Mouse (Mus musculus): ENCODE results near the gene Patj. TPM values are rescaled to one million over a fixed set of nuclear protein-coding genes. Genes with fewer than 3 reads are reported as not detected.

Patj gene
- polyA plus RNA-seq, 1 experiment from 2014 or later, result 13.3 TPM

- Histone ChIP-seq H3K9me3 (0 out of 2 replicates have a peak, but pooled peaks cover 9% of the 10 kb centered on the region), H3K27me3 (ENCODE audit: insufficient read depth, poor library complexity, severe bottlenecking) (no peaks in the 10 kb centered on the region), H3K27ac (no peak overlapping the region), H3K4me3 (no peak overlapping the region), H3K36me3 (peaks cover 11% of the 10 kb centered on the region), H3K4me1 (peaks cover 13% of the 10 kb centered on the region)
- DNase-seq (ENCODE audit: low spot score), result no peak
- WGBS, result 85% methylated on average over 1 of the region's 1 CpGs
Observed at GRCm38 (mm10) chr4:98666451-98666850, 270.9 kb downstream of the Patj start.

- H3K4me1 ChIP-seq, result peaks cover 13% of the 10 kb centered on the region
- H3K27ac ChIP-seq, result no peak overlapping the region
- no peak overlapping the region for H3K4me3 ChIP-seq
- H3K27me3 ChIP-seq (ENCODE audit: insufficient read depth, poor library complexity, severe bottlenecking), result no peaks in the 10 kb centered on the region
- H3K9me3 ChIP-seq, result 0 out of 2 replicates have a peak, but pooled peaks cover 9% of the 10 kb centered on the region
- 77% methylated on average over 3 of the region's 3 CpGs for WGBS
- DNase-seq (ENCODE audit: low spot score), result no peak
- H3K36me3 ChIP-seq, result peaks cover 11% of the 10 kb centered on the region
Observed at GRCm38 (mm10) chr4:98667009-98667408, 271.4 kb downstream of the Patj start.

DNA sequence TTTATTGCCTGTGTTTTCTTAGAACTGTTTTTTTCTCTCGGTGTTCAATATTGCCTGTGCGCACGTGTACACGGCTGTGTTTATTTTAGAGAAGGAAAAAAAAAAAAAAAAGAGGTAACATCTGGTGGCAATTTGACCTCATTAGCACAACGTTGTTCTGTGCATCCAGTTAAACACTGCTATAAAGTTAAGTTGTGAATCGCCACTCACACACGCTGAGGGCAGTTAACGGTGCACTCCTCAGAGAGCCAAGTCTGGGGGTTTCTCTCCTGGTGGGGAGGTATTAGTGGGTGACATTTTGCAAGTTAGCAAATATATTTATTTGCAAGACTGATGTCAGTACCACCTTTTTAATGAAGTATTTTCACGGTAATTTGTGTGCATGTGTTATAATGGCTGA is 281.9 kb downstream of the Patj start:
- DNase-seq (ENCODE audit: low spot score), result no peak
- no peaks in the 10 kb centered on the region for H3K9me3 ChIP-seq
- no peaks in the 10 kb centered on the region for H3K36me3 ChIP-seq
- H3K4me1 ChIP-seq, result no peaks in the 10 kb centered on the region
- 80% methylated on average over 9 of the region's 9 CpGs for WGBS
- H3K27ac ChIP-seq, result no peak overlapping the region
- H3K27me3 ChIP-seq (ENCODE audit: insufficient read depth, poor library complexity, severe bottlenecking), result no peaks in the 10 kb centered on the region
- no peak overlapping the region for H3K4me3 ChIP-seq

DNA sequence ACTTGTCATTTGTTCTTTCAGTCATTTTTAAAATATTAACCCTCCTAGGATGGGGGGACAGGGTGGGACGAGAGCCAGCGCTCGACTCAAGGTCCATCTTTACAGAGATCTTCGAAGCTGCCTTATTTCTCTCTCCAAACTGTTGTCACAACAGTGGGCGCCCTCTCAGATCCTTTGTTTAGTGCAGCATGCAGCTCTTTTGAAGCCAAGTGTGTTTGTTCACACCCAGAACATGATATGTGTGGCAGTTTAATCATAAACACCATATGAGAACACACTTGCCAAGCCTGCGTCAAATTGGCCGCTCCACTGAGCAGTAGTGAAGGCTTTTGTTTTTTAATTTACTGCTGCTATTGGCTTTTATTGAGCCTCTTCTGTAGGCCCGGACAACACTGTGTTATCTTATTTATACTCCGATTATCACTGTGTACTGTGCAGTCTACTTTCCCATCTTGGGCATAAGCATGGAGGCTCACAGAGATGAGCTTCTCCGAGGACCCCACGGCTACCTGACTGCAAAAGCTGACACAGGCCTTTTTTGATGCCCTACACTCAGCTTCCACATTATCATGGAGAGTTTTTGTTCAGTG is 291.2 kb downstream of the Patj start:
- H3K36me3 ChIP-seq, result peaks cover 13% of the 10 kb centered on the region
- H3K4me1 ChIP-seq, result no peaks in the 10 kb centered on the region
- no peaks in the 10 kb centered on the region for H3K27me3 ChIP-seq (ENCODE audit: insufficient read depth, poor library complexity, severe bottlenecking)
- no peaks in the 10 kb centered on the region for H3K9me3 ChIP-seq
- DNase-seq (ENCODE audit: low spot score), result no peak
- WGBS, result 88% methylated on average over 11 of the region's 11 CpGs
- no peak overlapping the region for H3K27ac ChIP-seq
- no peak overlapping the region for H3K4me3 ChIP-seq

GRCm38 (mm10) chr4:98688116-98688515 is 292.5 kb downstream of the Patj start:
- H3K27me3 ChIP-seq (ENCODE audit: insufficient read depth, poor library complexity, severe bottlenecking), result no peaks in the 10 kb centered on the region
- peaks cover 13% of the 10 kb centered on the region for H3K36me3 ChIP-seq
- H3K4me3 ChIP-seq, result no peak overlapping the region
- H3K27ac ChIP-seq, result no peak overlapping the region
- no peaks in the 10 kb centered on the region for H3K9me3 ChIP-seq
- 91% methylated on average over 11 of the region's 11 CpGs for WGBS
- no peak for DNase-seq (ENCODE audit: low spot score)
- peaks cover under 1% of the 10 kb centered on the region; the same call in 1 of the 2 replicates for H3K4me1 ChIP-seq

GRCm38 (mm10) chr4:98688520-98688919 is 292.9 kb downstream of the Patj start:
- no peak overlapping the region for H3K27ac ChIP-seq
- WGBS, result 85% methylated on average over 9 of the region's 9 CpGs
- H3K27me3 ChIP-seq (ENCODE audit: insufficient read depth, poor library complexity, severe bottlenecking), result no peaks in the 10 kb centered on the region
- H3K4me1 ChIP-seq, result peaks cover 4% of the 10 kb centered on the region
- peaks cover 13% of the 10 kb centered on the region for H3K36me3 ChIP-seq
- H3K4me3 ChIP-seq, result no peak overlapping the region
- no peaks in the 10 kb centered on the region for H3K9me3 ChIP-seq
- no peak for DNase-seq (ENCODE audit: low spot score)

GRCm38 (mm10) chr4:98689988-98690387 is 294.4 kb downstream of the Patj start:
- Histone ChIP-seq H3K27ac (no peak overlapping the region), H3K27me3 (ENCODE audit: insufficient read depth, poor library complexity, severe bottlenecking) (no peaks in the 10 kb centered on the region)
- 91% methylated on average over 1 of the region's 1 CpGs for WGBS

GRCm38 (mm10) chr4:98693465-98694185 is 298.0 kb downstream of the Patj start:
- WGBS, result 13% methylated on average over 9 of the region's 9 CpGs
- H3K27ac ChIP-seq, result peak overlapping the region; percentile 45; the same call in 1 of the 2 replicates
- no peaks in the 10 kb centered on the region for H3K27me3 ChIP-seq (ENCODE audit: insufficient read depth, poor library complexity, severe bottlenecking)
- peaks cover 12% of the 10 kb centered on the region for H3K4me1 ChIP-seq
- peaks cover 8% of the 10 kb centered on the region for H3K36me3 ChIP-seq
- DNase-seq (ENCODE audit: low spot score), result no peak
- no peaks in the 10 kb centered on the region for H3K9me3 ChIP-seq
- H3K4me3 ChIP-seq, result no peak overlapping the region

More at GRCm38 (mm10) chr4:98689988-98690387, 294.4 kb downstream of the Patj start:
- peaks cover 13% of the 10 kb centered on the region for H3K36me3 ChIP-seq
- H3K4me3 ChIP-seq, result no peak overlapping the region
- peaks cover 11% of the 10 kb centered on the region for H3K4me1 ChIP-seq
- DNase-seq (ENCODE audit: low spot score), result no peak
- H3K9me3 ChIP-seq, result no peaks in the 10 kb centered on the region

DNA sequence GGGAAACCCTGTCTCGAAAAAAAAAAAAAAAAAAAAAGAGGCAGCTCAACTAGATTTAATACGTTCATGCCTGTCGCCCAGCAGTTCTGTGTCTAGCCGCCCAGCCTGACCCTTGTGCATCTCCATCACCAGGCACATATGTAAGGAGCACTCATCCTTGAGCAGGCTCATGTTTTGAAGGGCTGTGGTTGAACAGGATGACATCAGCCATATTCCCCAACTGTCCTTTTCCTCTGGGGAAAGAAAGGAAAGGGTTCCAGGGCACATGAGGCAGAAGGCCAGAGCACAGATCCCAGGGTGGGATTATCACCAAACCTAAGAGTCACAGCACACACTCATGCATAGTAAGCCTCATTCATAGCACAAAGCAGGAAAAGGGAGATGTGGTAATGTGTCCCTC is 302.3 kb downstream of the Patj start:
- Histone ChIP-seq H3K27ac (no peak overlapping the region), H3K4me1 (peaks cover 34% of the 10 kb centered on the region), H3K36me3 (no peaks in the 10 kb centered on the region), H3K9me3 (no peaks in the 10 kb centered on the region), H3K4me3 (no peak overlapping the region), H3K27me3 (ENCODE audit: insufficient read depth, poor library complexity, severe bottlenecking) (no peaks in the 10 kb centered on the region)
- DNase-seq (ENCODE audit: low spot score), result no peak
- WGBS, result 93% methylated on average over 4 of the region's 4 CpGs

GRCm38 (mm10) chr4:98698921-98699320 is 303.3 kb downstream of the Patj start:
- H3K36me3 ChIP-seq, result no peaks in the 10 kb centered on the region
- no peaks in the 10 kb centered on the region for H3K27me3 ChIP-seq (ENCODE audit: insufficient read depth, poor library complexity, severe bottlenecking)
- H3K9me3 ChIP-seq, result no peaks in the 10 kb centered on the region
- no peak for DNase-seq (ENCODE audit: low spot score)
- 52% methylated on average over 3 of the region's 3 CpGs for WGBS
- H3K4me1 ChIP-seq, result peaks cover 26% of the 10 kb centered on the region
- H3K4me3 ChIP-seq, result no peak overlapping the region
- no peak overlapping the region for H3K27ac ChIP-seq

DNA sequence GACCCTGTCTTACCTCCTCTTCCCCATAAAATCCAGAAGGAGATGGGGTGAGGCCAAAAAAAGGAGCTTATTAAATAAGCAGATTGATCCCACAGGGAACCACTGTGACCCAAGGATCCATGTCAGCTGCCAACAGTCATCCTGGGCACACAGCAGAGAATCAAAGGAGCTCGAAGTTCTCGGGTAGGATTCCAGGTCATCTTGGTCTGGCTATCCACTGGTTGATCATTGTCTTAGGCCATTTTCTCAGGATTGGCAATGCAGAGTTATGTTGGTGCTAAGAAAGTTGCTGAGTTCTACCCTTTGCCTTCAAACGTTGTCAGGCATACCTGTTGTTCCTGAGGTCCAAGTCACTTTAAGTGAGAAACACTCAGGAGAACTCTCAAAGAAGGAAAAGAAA is 304.6 kb downstream of the Patj start:
- H3K36me3 ChIP-seq, result 0 out of 2 replicates have a peak, but pooled peaks cover 2% of the 10 kb centered on the region
- no peak overlapping the region for H3K27ac ChIP-seq
- H3K9me3 ChIP-seq, result no peaks in the 10 kb centered on the region
- no peak for DNase-seq (ENCODE audit: low spot score)
- no peak overlapping the region for H3K4me3 ChIP-seq
- WGBS, result 86% methylated on average over 3 of the region's 3 CpGs
- peaks cover 24% of the 10 kb centered on the region for H3K4me1 ChIP-seq
- no peaks in the 10 kb centered on the region for H3K27me3 ChIP-seq (ENCODE audit: insufficient read depth, poor library complexity, severe bottlenecking)

GRCm38 (mm10) chr4:98702201-98702894 is 306.8 kb downstream of the Patj start:
- H3K27ac ChIP-seq, result peak overlapping the region; percentile 32; the same call in 1 of the 2 replicates
- peak; percentile 85 for DNase-seq (ENCODE audit: low spot score)
- H3K36me3 ChIP-seq, result peaks cover 5% of the 10 kb centered on the region; the same call in 1 of the 2 replicates
- H3K9me3 ChIP-seq, result no peaks in the 10 kb centered on the region
- peaks cover 24% of the 10 kb centered on the region for H3K4me1 ChIP-seq
- H3K4me3 ChIP-seq, result no peak overlapping the region
- H3K27me3 ChIP-seq (ENCODE audit: insufficient read depth, poor library complexity, severe bottlenecking), result no peaks in the 10 kb centered on the region
- 28% methylated on average over 12 of the region's 12 CpGs for WGBS

DNA sequence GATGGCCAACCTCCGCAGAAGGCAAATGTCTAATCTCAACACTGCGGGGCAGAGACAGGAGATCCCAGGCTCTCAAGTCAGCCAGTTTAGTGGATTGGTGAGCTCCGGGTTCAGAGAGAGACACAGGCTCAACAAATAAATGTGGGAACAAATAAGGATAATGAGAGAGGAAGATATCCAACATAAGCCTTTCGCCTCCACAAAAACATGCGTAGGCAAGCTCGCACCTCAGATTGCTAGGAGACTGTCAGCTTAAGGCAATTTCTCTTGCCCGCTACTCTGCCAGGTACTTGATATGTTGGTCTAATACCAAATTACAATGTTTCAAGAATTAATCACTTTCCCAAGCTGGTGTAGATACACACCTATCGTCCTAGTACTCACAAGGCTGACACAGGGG is 315.3 kb downstream of the Patj start:
- no peaks in the 10 kb centered on the region for H3K4me1 ChIP-seq
- DNase-seq (ENCODE audit: low spot score), result no peak
- no peak overlapping the region for H3K4me3 ChIP-seq

More for the DNA sequence above, 315.3 kb downstream of the Patj start:
- Histone ChIP-seq H3K9me3 (no peaks in the 10 kb centered on the region), H3K27ac (no peak overlapping the region), H3K36me3 (peaks cover 2% of the 10 kb centered on the region; the same call in 1 of the 2 replicates), H3K27me3 (ENCODE audit: insufficient read depth, poor library complexity, severe bottlenecking) (no peaks in the 10 kb centered on the region)
- 90% methylated on average over 8 of the region's 8 CpGs for WGBS

All from heart, embryonic 10.5 days (tissue).